Mouse (Mus musculus): Measurements from ENCODE around the gene Tpsg1.

Gene Tpsg1

GRCm38 (mm10) chr17:25408302-25408999, 39.4 kb downstream of the Tpsg1 start:
- no peak for DNase-seq

GRCm38 (mm10) chr17:25409621-25410020, 40.5 kb downstream of the Tpsg1 start:
- no peak for DNase-seq

- no peak for DNase-seq
Observed at GRCm38 (mm10) chr17:25410180-25410579, 41.1 kb downstream of the Tpsg1 start.

- no peak for DNase-seq
Observed at GRCm38 (mm10) chr17:25410786-25411185, 41.7 kb downstream of the Tpsg1 start.

- DNase-seq: no peak
Observed at GRCm38 (mm10) chr17:25411251-25411650, 42.2 kb downstream of the Tpsg1 start.

GRCm38 (mm10) chr17:25414209-25414608, 45.1 kb downstream of the Tpsg1 start:
- no peak for DNase-seq

DNA sequence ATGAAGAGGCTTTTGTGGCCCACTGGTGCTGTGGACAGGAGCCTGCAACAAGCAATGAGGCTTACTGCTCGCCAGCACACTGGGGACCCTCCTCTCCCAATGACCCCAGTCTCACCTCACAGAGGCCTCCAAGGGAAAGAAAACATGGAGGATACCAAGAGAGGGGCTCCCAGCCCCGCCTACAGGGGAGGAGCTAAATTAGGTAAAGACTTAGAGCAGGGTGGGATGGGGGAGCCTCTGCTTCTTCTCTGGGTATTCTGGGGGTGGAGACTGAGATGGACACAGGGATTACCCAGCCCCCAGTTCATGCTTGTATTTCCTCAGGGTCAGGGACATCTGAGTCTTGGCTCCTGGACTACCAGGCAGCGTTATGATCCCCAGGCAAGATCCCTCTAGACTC, 45.8 kb downstream of the Tpsg1 start:
- no peak for DNase-seq

- DNase-seq: no peak
Observed at GRCm38 (mm10) chr17:25415421-25415913, 46.4 kb downstream of the Tpsg1 start.

GRCm38 (mm10) chr17:25416219-25416618, 47.1 kb downstream of the Tpsg1 start:
- no peak for DNase-seq

DNA sequence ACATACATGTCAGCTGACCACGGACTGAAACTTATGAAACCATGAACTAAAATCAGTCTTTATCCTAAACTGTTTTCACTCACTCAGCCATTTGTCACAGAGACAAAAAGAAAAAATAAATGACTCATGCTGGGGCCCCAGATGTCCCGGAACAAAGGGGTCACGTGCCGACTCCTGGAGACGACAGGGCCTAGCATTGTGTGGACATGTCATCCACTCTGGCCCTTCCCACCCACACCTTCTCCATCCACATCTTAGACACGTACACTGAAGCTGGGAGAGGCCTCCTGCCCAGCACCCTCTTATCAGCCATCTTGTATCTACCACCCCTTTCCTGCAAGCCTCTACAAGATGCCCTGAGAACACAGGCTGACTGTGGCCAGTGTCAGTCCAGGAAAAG, 48.9 kb downstream of the Tpsg1 start:
- DNase-seq: no peak

- no peak for DNase-seq
Observed at GRCm38 (mm10) chr17:25418926-25419325, 49.9 kb downstream of the Tpsg1 start.

GRCm38 (mm10) chr17:25420998-25421397, 51.9 kb downstream of the Tpsg1 start:
- DNase-seq: no peak
